ENCODE assay signal across 28 mouse cellular contexts in genomic region chr6:50835997-50836625, GRCm38 (mm10).
DNase-seq lines count a peak whose midpoint lies in the region; ATAC-seq lines count a peak whose summit lies in the region.
"Had no signal": no experiment of that assay in that cellular context is flagged by ENCODE, and none has a peak within 500 bp of the region (broad histone marks: within the 10 kb centered on the region; RNA-seq: fewer than 3 reads in every experiment).

No protein-coding gene starts in this region.

- DNase-seq in kidney, postnatal 14 days, result no peak
- DNase-seq in 3T3-L1 (ENCODE audit: low read depth, low spot score), result peak; percentile 58
- DNase-seq in NIH3T3 (ENCODE audit: low read depth), result peak; percentile 54
- peak; percentile 54 for DNase-seq in forelimb bud, embryonic 11.5 days (ENCODE audit: low read depth, low spot score)
- DNase-seq in B cell, adult 2 months, result no peak
- DNase-seq: adrenal gland, postnatal 14 days; cerebellum, adult 11-12 months; cerebellum, adult 9-11 months; heart, postnatal 36 days; kidney, adult 18-20 months; kidney, postnatal 4 days; lung, embryonic 14.5 days; lung, postnatal 14 days; right cerebral cortex, postnatal 25 days had no signal

- H3K27me3 ChIP-seq in kidney, embryonic 15.5 days, result no peaks in the 10 kb centered on the region
- H3K27me3 ChIP-seq in forebrain, embryonic 15.5 days, result no peaks in the 10 kb centered on the region
- H3K27me3 ChIP-seq: heart, embryonic 15.5 days; limb, embryonic 15.5 days; midbrain, embryonic 15.5 days; neural tube, embryonic 15.5 days; stomach, embryonic 15.5 days had no signal

- H3K9me3 ChIP-seq in kidney, embryonic 15.5 days (replicated peaks), result no peaks in the 10 kb centered on the region
- no peaks in the 10 kb centered on the region for H3K9me3 ChIP-seq in forebrain, embryonic 15.5 days
- H3K9me3 ChIP-seq: forebrain, embryonic 10.5 days; G1E; heart, embryonic 10.5 days; heart, embryonic 15.5 days; limb, embryonic 15.5 days; midbrain, embryonic 10.5 days; midbrain, embryonic 15.5 days; neural tube, embryonic 15.5 days; stomach, embryonic 15.5 days had no signal

- WGBS in kidney, embryonic 15.5 days, result 35% methylated on average over 6 of the region's 6 CpGs
- WGBS in forebrain, embryonic 15.5 days, result 91% methylated on average over 6 of the region's 6 CpGs

- no peak overlapping the region for H3K4me3 ChIP-seq in kidney, embryonic 15.5 days (replicated peaks)
- H3K4me3 ChIP-seq in forebrain, embryonic 15.5 days, result no peak overlapping the region
- H3K4me3 ChIP-seq: forebrain, embryonic 10.5 days; heart, embryonic 10.5 days; heart, embryonic 15.5 days; limb, embryonic 15.5 days; midbrain, embryonic 10.5 days; midbrain, embryonic 15.5 days; neural tube, embryonic 15.5 days; stomach, embryonic 15.5 days had no signal

- H3K4me2 ChIP-seq in kidney, embryonic 15.5 days, result no peak overlapping the region
- H3K4me2 ChIP-seq in forebrain, embryonic 15.5 days (replicated peaks), result no peak overlapping the region
- H3K4me2 ChIP-seq: heart, embryonic 15.5 days; hindbrain, embryonic 14.5 days; limb, embryonic 15.5 days; lung, embryonic 14.5 days; midbrain, embryonic 15.5 days; neural tube, embryonic 15.5 days; stomach, embryonic 15.5 days had no signal

- H3K4me1 ChIP-seq in kidney, embryonic 15.5 days, result 0 out of 2 replicates have a peak, but pooled peaks cover 3% of the 10 kb centered on the region
- H3K4me1 ChIP-seq in forebrain, embryonic 15.5 days, result no peaks in the 10 kb centered on the region
- H3K4me1 ChIP-seq: heart, embryonic 10.5 days; heart, embryonic 15.5 days; limb, embryonic 15.5 days; midbrain, embryonic 10.5 days; midbrain, embryonic 15.5 days; neural tube, embryonic 15.5 days; stomach, embryonic 15.5 days had no signal

- no peak overlapping the region for H3K9ac ChIP-seq in kidney, embryonic 15.5 days
- H3K9ac ChIP-seq in forebrain, embryonic 15.5 days (replicated peaks), result no peak overlapping the region
- H3K9ac ChIP-seq: heart, embryonic 15.5 days; hindbrain, embryonic 14.5 days; limb, embryonic 15.5 days; liver, embryonic 14.5 days; lung, embryonic 14.5 days; midbrain, embryonic 15.5 days; neural tube, embryonic 15.5 days; stomach, embryonic 15.5 days had no signal

- H3K27ac ChIP-seq in kidney, embryonic 15.5 days, result peak overlapping the region; percentile 54
- no peak overlapping the region for H3K27ac ChIP-seq in forebrain, embryonic 15.5 days (replicated peaks)
- H3K27ac ChIP-seq: forebrain, embryonic 10.5 days; heart, embryonic 10.5 days; heart, embryonic 15.5 days; hindbrain, embryonic 14.5 days; limb, embryonic 15.5 days; liver, embryonic 14.5 days; midbrain, embryonic 10.5 days; midbrain, embryonic 15.5 days; neural tube, embryonic 15.5 days; stomach, embryonic 15.5 days had no signal

- no peaks in the 10 kb centered on the region for H3K36me3 ChIP-seq in kidney, embryonic 15.5 days
- H3K36me3 ChIP-seq in forebrain, embryonic 15.5 days, result no peaks in the 10 kb centered on the region
- H3K36me3 ChIP-seq: forebrain, embryonic 10.5 days; G1E; heart, embryonic 10.5 days; heart, embryonic 15.5 days; limb, embryonic 15.5 days; midbrain, embryonic 10.5 days; midbrain, embryonic 15.5 days; neural tube, embryonic 15.5 days; stomach, embryonic 15.5 days had no signal

- ATAC-seq in kidney, embryonic 15.5 days (replicated peaks; ENCODE audit: low FRiP score), result peak; percentile 60; the same call in 1 of the 2 replicates
- no peak for ATAC-seq in forebrain, embryonic 15.5 days (replicated peaks)
- ATAC-seq: forebrain, embryonic 16.5 days; midbrain, embryonic 15.5 days had no signal

Comparison
In these comparisons a context has a peak if more than half of its experiments do, and no peak if none do; other contexts are left out.
1. DNase-seq: peak in 3T3-L1 (single experiment), NIH3T3 (single experiment) and forelimb bud, embryonic 11.5 days (single experiment); none in kidney, postnatal 14 days (single experiment) and B cell, adult 2 months (0 of 2).